Mouse (Mus musculus) stomach, postnatal 0 days (tissue): Measurements from ENCODE around the gene Zfp383.

Source experiments
- CTCF ChIP-seq: IDR thresholded peaks from 2 replicates; pipeline ENCODE4 v1.5.1; 2016; ENCODE audit warnings: antibody characterized with exemption, low read depth, mild to moderate bottlenecking, moderate library complexity
- EP300 ChIP-seq: optimal IDR thresholded peaks from 2 replicates; pipeline ENCODE3; 2016; ENCODE audit warnings: antibody characterized with exemption

GRCm38 (mm10) chr7:29908130-29908950, at the start of gene Zfp383:
- no peak for TF ChIP-seq CTCF
- TF ChIP-seq EP300, result peak; percentile 20
